Mouse (Mus musculus) G1E (cell line): ENCODE data around the gene Mael. TPM values are rescaled to one million over a fixed set of nuclear protein-coding genes. Genes with fewer than 3 reads are reported as not detected.

Source experiments
- ATAC-seq: 2 replicates; pipeline ENCODE4 v1.8.0; 2016; ENCODE audit warnings: mild to moderate bottlenecking; ENCODE audit not compliant: insufficient number of reproducible peaks, poor library complexity, low FRiP score, severe bottlenecking; ENCODE audit errors: extremely low read depth
- DNase-seq: peaks from one replicate; pipeline ENCODE4 v3.0.0; 2012; ENCODE audit warnings: low spot score
- H3K27me3 ChIP-seq: 2 replicates; pipeline ENCODE4 v1.6.1; 2012; ENCODE audit warnings: mild to moderate bottlenecking, low read length, inconsistent platforms; ENCODE audit not compliant: insufficient read depth
- H3K36me3 ChIP-seq: replicated peaks from 2 replicates; pipeline ENCODE3; 2012; ENCODE audit warnings: mild to moderate bottlenecking, inconsistent platforms
- H3K4me1 ChIP-seq: 2 replicates; pipeline ENCODE4 v1.6.1; 2012; ENCODE audit warnings: low read depth, low read length, inconsistent platforms, mixed read lengths; ENCODE audit not compliant: insufficient read depth
- H3K4me3 ChIP-seq: 2 replicates; pipeline ENCODE4 v1.5.1; 2012; ENCODE audit warnings: low read depth, mild to moderate bottlenecking, inconsistent platforms, low read length, moderate library complexity, mixed read lengths
- H3K9me3 ChIP-seq: replicated peaks from 2 replicates; pipeline ENCODE4 v1.6.1; 2012; ENCODE audit warnings: inconsistent platforms
- CTCF ChIP-seq: IDR thresholded peaks from 2 replicates; pipeline ENCODE4 v1.5.1; 2012; ENCODE audit warnings: low read depth, low read length, inconsistent platforms, mixed read lengths
- GATA1 ChIP-seq: IDR thresholded peaks from 2 replicates; pipeline ENCODE4 v1.6.1; 2012; ENCODE audit warnings: borderline replicate concordance, low read length, inconsistent platforms, mixed read lengths
- GATA2 ChIP-seq: IDR thresholded peaks from 2 replicates; pipeline ENCODE4 v1.6.1; 2012; ENCODE audit warnings: low read depth, low read length, inconsistent platforms, borderline replicate concordance
- POLR2AphosphoS5 ChIP-seq: IDR thresholded peaks from 2 replicates; pipeline ENCODE4 v1.6.1; 2012; ENCODE audit warnings: low read depth, low read length, inconsistent platforms; ENCODE audit not compliant: insufficient replicate concordance
- TAL1 ChIP-seq: conservative IDR thresholded peaks from 2 replicates; pipeline ENCODE4 v1.6.1; 2012; ENCODE audit warnings: low read depth, low read length, inconsistent platforms, mixed read lengths
- polyA plus RNA-seq: library from polyadenylated mRNA; stranded (reverse); fragments of >175 nt; gene quantifications from 2 replicates; pipeline ENCODE4 v1.2.3, GENCODE M21; 2012
- total RNA-seq, 2 experiments: library from RNA; stranded (forward) in 1 of 2; stranded (reverse) in 1 of 2; fragments of 200-1000 nt in 1 of 2; fragments of >200 nt in 1 of 2; fragmentation: Nextera tagmentation in 1 of 2; gene quantifications; 2 replicates each; pipeline ENCODE4 v1.2.3; 2014 to 2017

Gene Mael
- total and polyA plus RNA-seq, 3 experiments, result 0.16 TPM; not detected in 2

DNA sequence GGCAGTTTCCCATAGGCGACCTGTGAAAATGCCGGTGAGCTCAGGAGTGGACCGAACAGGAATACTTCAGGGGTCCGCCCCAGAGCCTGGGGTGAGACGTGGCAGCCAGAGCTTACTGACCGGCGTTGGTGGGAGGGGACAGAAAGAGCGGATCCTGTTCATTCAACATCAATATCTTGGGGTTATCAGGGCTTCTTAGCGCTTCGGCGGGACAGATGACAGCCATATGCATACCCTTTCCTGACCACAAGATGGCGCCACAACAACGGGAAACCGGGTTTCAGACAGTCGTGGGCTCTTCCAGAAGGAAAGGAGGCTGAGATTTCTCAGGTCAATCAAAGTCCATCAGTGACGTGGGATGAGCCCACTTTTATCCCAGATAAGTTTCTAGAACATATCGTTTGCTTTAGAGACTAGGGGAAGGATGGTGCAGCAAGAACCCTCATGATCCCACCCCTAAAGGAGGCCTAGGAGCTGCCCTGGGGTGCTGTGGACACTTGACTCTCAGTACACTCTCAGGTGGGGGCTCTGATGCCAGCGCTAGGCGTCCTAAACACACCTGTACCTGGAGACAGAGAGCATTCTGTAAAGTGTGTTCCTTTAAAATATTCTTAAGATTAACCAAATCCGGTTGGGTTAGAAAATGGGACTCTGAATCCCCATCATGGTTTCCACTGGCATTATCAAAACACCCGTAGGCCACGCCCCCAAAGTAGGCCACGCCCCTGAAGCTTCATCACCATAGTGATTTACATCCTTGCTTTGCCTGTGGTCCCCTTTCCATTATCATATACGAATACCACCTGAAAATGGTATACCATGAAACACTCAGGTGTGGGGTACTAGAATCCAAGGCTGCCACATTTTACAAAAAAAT, 77.7 kb downstream of the Mael start:
- no peak overlapping the region for H3K4me3 ChIP-seq
- peaks cover 22% of the 10 kb centered on the region; the same call in 1 of the 2 replicates for H3K27me3 ChIP-seq
- peaks cover 3% of the 10 kb centered on the region; the same call in 1 of the 2 replicates for H3K4me1 ChIP-seq
- 0 out of 2 replicates have a peak, but pooled peaks cover under 1% of the 10 kb centered on the region for H3K9me3 ChIP-seq
- DNase-seq (peak; percentile 49), ATAC-seq (peak; percentile 15; the same call in 1 of the 2 replicates)
- no peaks in the 10 kb centered on the region for H3K36me3 ChIP-seq
- TF ChIP-seq GATA1 (no peak), GATA2 (no peak), POLR2AphosphoS5 (no peak), TAL1 (no peak), CTCF (peak; percentile 58)

DNA sequence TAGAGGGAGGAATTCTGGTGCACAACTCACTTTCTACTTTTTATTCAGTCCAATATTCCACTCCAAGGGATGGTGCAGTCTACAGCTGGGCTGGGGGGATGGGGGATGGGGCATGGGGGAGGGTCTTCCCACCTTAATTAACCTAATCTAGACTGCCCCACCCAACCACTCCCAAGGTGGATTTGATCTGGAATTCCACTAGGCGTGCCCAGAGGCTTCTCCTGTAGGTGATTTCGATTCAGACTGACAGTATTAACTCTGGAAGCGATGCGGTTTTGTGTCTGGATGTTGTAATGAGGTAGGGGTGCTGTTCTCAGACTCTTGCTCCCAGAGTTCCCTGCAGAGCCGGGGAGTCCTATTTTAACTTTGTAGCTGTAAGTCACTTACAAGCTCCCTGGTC, 78.4 kb downstream of the Mael start:
- H3K4me3 ChIP-seq, result no peak overlapping the region
- H3K27me3 ChIP-seq, result peaks cover 22% of the 10 kb centered on the region; the same call in 1 of the 2 replicates
- H3K9me3 ChIP-seq, result peaks cover 7% of the 10 kb centered on the region
- no peak for DNase-seq
- no peaks in the 10 kb centered on the region for H3K36me3 ChIP-seq
- no peak for TF ChIP-seq GATA2
- no peak for TF ChIP-seq CTCF
- no peak for TF ChIP-seq POLR2AphosphoS5
- TF ChIP-seq GATA1, result no peak
- no peak for TF ChIP-seq TAL1
- H3K4me1 ChIP-seq, result peaks cover 3% of the 10 kb centered on the region; the same call in 1 of the 2 replicates
- no peak for ATAC-seq

DNA sequence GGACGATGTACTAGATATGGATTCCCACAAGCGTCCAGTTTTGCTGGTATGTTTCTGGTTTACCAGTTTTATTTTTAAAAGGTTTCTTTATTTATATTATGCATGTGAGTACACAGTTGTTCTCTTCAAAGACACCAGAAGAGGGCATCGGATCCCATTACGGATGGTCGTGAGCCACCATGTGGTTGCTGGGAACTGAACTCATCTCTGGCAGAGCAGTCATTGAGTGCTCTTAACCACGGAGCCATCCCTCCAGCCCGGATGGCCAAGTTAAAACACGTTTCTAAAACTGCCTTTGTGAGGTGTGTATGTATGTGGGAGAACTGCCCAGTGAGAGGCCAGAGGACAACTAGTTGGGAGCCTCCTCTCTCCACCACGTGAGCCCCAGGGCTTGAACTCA, 79.9 kb downstream of the Mael start:
- DNase-seq (no peak), ATAC-seq (no peak)
- H3K27me3 ChIP-seq, result peaks cover 16% of the 10 kb centered on the region; the same call in 1 of the 2 replicates

DNA sequence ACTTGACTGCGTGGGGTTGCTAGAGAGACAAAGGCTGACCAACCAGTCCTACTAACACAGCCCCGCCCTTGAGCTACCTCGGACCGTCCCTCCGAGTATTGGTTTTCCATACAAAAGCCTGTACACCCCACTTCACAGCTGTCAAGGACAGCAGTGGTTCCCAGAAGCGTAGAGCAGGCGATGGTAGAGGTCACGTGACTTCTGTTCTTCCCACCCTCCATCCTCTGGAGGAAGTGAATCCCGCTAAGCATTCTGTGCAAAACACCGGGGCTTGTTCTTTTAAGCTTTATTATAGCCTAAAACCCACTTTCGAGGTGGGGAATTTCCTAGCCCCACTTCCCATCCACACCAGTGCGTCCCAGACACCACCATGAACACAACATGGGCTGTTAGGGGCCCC, 80.8 kb downstream of the Mael start:
- H3K4me3 ChIP-seq, result no peak overlapping the region
- peaks cover 20% of the 10 kb centered on the region for H3K4me1 ChIP-seq
- DNase-seq, result no peak
- TF ChIP-seq POLR2AphosphoS5, result no peak
- TF ChIP-seq GATA1, result no peak
- TF ChIP-seq CTCF, result no peak
- no peak for TF ChIP-seq TAL1
- no peak for TF ChIP-seq GATA2
- ATAC-seq, result no peak
- no peaks in the 10 kb centered on the region for H3K36me3 ChIP-seq
- peaks cover 14% of the 10 kb centered on the region; the same call in 1 of the 2 replicates for H3K27me3 ChIP-seq
- peaks cover 9% of the 10 kb centered on the region for H3K9me3 ChIP-seq

More for the DNA sequence above, 79.9 kb downstream of the Mael start:
- TF ChIP-seq CTCF, result no peak
- no peak for TF ChIP-seq GATA2
- TF ChIP-seq POLR2AphosphoS5, result no peak
- no peak for TF ChIP-seq GATA1
- TF ChIP-seq TAL1, result no peak
- peaks cover 9% of the 10 kb centered on the region for H3K9me3 ChIP-seq
- H3K36me3 ChIP-seq, result no peaks in the 10 kb centered on the region
- no peak overlapping the region for H3K4me3 ChIP-seq
- peaks cover 11% of the 10 kb centered on the region for H3K4me1 ChIP-seq

DNA sequence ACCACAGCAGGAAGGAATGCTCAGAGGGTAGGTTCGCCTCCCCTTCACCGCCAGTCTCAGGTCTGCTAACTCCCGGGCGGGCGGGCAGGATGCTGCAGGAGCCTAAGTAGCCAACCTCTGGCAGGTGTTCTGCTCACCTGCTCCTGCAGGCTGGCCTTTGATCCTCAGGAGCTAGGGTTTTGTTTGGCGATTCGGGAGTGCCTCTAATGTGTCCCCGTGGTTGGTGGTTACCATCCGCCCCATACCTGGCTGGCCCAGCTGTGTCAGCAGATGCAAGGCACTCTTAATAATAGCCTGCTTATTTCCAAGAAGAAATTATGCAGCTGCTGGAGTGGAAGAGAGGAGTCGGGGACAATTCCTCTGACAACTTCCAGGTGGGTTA, 83.4 kb downstream of the Mael start:
- no peak for TF ChIP-seq CTCF
- no peak for TF ChIP-seq POLR2AphosphoS5
- TF ChIP-seq TAL1, result no peak
- TF ChIP-seq GATA2, result no peak
- TF ChIP-seq GATA1, result no peak
- no peak for ATAC-seq
- Histone ChIP-seq H3K36me3 (no peaks in the 10 kb centered on the region), H3K4me3 (no peak overlapping the region), H3K4me1 (peaks cover 29% of the 10 kb centered on the region), H3K27me3 (peaks cover 14% of the 10 kb centered on the region; the same call in 1 of the 2 replicates), H3K9me3 (peaks cover 9% of the 10 kb centered on the region)
- no peak for DNase-seq

DNA sequence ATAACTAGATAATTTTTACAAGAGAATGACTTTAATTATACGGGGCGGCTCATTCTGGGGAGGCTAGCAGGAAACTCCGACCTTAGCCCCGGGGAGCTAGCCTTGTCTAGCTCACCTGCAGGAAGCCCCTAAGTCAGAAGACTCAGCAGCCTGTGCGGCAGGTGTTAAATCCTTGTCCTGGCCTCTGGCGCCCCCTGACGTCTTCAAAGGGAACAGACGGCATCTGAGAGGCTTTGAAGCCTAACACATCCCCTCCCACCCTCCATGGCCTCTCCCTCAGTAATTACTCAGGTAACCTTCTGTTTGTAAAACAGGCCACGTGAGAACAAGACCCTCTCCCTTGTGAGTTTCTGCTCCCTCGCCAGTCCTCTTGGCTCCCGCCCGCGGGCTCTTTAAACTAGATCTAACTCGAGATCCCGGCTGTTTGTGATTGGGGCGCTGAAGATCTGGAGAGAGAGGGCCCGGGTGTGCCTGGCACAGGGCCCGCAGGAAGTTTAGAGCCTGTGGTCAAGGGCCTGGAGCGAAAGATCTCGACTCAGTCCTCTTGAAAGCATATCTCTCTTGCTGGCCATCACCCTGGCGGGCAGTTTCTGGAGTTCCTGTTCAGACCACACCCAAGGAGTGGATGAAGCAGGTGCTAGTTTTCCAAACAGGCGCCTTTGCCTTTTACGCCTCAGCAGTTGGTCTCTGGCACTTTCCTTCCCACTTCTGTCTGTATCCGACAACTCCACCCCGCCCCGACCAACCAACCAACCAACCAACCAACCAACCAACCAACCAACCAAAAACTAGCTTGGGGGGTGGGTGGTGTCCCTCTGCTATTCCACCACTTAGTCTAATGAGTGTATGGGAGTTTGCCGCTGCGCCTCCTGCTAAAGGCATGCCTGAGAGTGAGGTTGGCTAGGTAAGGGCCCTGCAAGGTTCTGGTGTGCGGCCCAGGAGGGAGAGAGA, 84.1 kb downstream of the Mael start:
- H3K4me3 ChIP-seq, result no peak overlapping the region
- peaks cover 35% of the 10 kb centered on the region for H3K4me1 ChIP-seq
- H3K36me3 ChIP-seq, result no peaks in the 10 kb centered on the region
- H3K9me3 ChIP-seq, result peaks cover 9% of the 10 kb centered on the region
- TF ChIP-seq CTCF, result peak; percentile 75
- TF ChIP-seq POLR2AphosphoS5, result no peak
- peaks cover 14% of the 10 kb centered on the region; the same call in 1 of the 2 replicates for H3K27me3 ChIP-seq
- DNase-seq, result peak; percentile 47
- ATAC-seq, result peak; percentile 64
